In the genomic region with DNA sequence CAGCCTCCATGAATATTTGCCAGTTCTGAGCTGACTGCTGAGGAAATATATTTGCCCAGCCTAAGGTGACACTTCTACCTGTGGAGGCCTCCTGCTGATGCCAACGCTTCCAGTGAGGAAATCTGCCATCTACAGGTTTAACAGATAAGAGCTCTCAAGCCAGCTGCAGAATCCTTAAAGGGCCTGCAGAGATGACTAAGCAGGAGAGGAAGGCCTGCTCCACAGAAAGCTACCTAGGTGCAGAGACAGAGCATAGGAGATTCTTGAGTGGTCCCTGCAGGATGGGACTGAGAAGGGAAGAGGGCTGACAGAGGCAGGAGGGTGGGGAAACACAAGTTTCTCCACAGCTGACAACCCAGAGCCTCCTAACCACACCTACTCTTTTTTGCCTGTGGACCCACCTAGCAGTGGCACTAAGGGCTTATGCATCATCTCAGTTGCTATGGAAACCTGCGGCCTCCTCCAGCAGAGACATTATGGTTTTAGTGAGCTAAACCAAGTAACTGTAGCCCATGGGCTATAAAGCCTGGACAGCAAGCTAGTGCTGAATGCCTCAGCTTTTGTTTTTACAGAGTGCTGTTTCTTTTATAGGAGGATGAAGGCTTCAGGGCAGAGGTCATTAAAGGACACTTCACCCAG, we compare ENCODE assay signal across 14 mouse cellular contexts.
DNase-seq lines count a peak whose midpoint lies in the region; ATAC-seq lines count a peak whose summit lies in the region.
"Had no signal": no experiment of that assay in that cellular context is flagged by ENCODE, and none has a peak within 500 bp of the region (broad histone marks: within the 10 kb centered on the region; RNA-seq: fewer than 3 reads in every experiment).

No protein-coding gene starts in this region.

- no peaks in the 10 kb centered on the region for H3K36me3 ChIP-seq in heart, embryonic 12.5 days
- no peaks in the 10 kb centered on the region for H3K36me3 ChIP-seq in neural tube, embryonic 14.5 days (ENCODE audit: control insufficient read depth, insufficient read depth, low read length)
- H3K36me3 ChIP-seq: neural tube, embryonic 12.5 days had no signal

- no peak overlapping the region for H3K9ac ChIP-seq in heart, embryonic 12.5 days
- H3K9ac ChIP-seq in neural tube, embryonic 14.5 days (replicated peaks; ENCODE audit: low read depth, low read length), result no peak overlapping the region
- H3K9ac ChIP-seq: neural tube, embryonic 12.5 days had no signal

- no peaks in the 10 kb centered on the region for H3K4me1 ChIP-seq in heart, embryonic 12.5 days (replicated peaks)
- H3K4me1 ChIP-seq in neural tube, embryonic 14.5 days (ENCODE audit: control insufficient read depth, insufficient read depth, low read length), result no peaks in the 10 kb centered on the region
- H3K4me1 ChIP-seq: neural tube, embryonic 12.5 days had no signal

- no peak for ATAC-seq in heart, embryonic 12.5 days (ENCODE audit: insufficient number of reproducible peaks, low FRiP score)
- ATAC-seq in neural tube, embryonic 14.5 days (ENCODE audit: low read depth), result peak; percentile 38; the same call in 1 of the 2 replicates

- no peak overlapping the region for H3K4me2 ChIP-seq in heart, embryonic 12.5 days
- no peak overlapping the region for H3K4me2 ChIP-seq in neural tube, embryonic 14.5 days (ENCODE audit: low read depth, low read length)
- H3K4me2 ChIP-seq: neural tube, embryonic 12.5 days had no signal

- no peaks in the 10 kb centered on the region for H3K9me3 ChIP-seq in heart, embryonic 12.5 days (replicated peaks)
- no peaks in the 10 kb centered on the region for H3K9me3 ChIP-seq in neural tube, embryonic 14.5 days (ENCODE audit: control insufficient read depth, low read length)
- H3K9me3 ChIP-seq: neural tube, embryonic 12.5 days had no signal

- peak; percentile 49 for DNase-seq in heart, adult 11 months
- DNase-seq in neural tube, embryonic 10.5 days (ENCODE audit: extremely low spot score, low spot score), result no peak
- peak; percentile 9 to 41 for DNase-seq in left cerebral cortex, adult 8-10 months (ENCODE audit: low spot score in 2 of 2)
- peak; percentile 47 for DNase-seq in telencephalon, adult 2 months (ENCODE audit: low read depth, low spot score)
- DNase-seq in gastrocnemius, postnatal 36 days, result no peak
- no peak for DNase-seq in embryo, embryonic 10.5 days (ENCODE audit: low spot score)
- DNase-seq: B cell, adult 2 months; gastrocnemius, adult 2 months; heart, postnatal 14 days; kidney, postnatal 25 days; lung, postnatal 36 days had no signal

- no peaks in the 10 kb centered on the region for H3K27me3 ChIP-seq in heart, embryonic 12.5 days (replicated peaks)
- no peaks in the 10 kb centered on the region for H3K27me3 ChIP-seq in neural tube, embryonic 14.5 days (ENCODE audit: control insufficient read depth, insufficient read depth, low read length)
- H3K27me3 ChIP-seq: neural tube, embryonic 12.5 days had no signal

- H3K27ac ChIP-seq in heart, embryonic 12.5 days (ENCODE audit: poor library complexity, severe bottlenecking), result no peak overlapping the region
- H3K27ac ChIP-seq in neural tube, embryonic 14.5 days (ENCODE audit: low read depth, low read length), result no peak overlapping the region
- H3K27ac ChIP-seq: gastrocnemius, adult 2 months; neural tube, embryonic 12.5 days had no signal

- intact Hi-C loops in gastrocnemius, postnatal 36 days (cut with DNase I), result no loop called here

- H3K4me3 ChIP-seq in heart, embryonic 12.5 days, result no peak overlapping the region
- H3K4me3 ChIP-seq in neural tube, embryonic 14.5 days (ENCODE audit: low read depth, low read length), result no peak overlapping the region
- H3K4me3 ChIP-seq: gastrocnemius, adult 2 months; neural tube, embryonic 12.5 days had no signal

- WGBS in heart, embryonic 12.5 days, result 48% methylated on average over 2 of the region's 2 CpGs
- 22% methylated on average over 2 of the region's 2 CpGs for WGBS in neural tube, embryonic 14.5 days

Comparison
In these comparisons a context has a peak if more than half of its experiments do, and no peak if none do; other contexts are left out.
1. DNase-seq: peak in heart, adult 11 months (single experiment), left cerebral cortex, adult 8-10 months (2 of 2) and telencephalon, adult 2 months (single experiment); none in neural tube, embryonic 10.5 days (single experiment), gastrocnemius, postnatal 36 days (0 of 2) and embryo, embryonic 10.5 days (single experiment).